Mouse (Mus musculus) embryonic stem cell, embryonic (primary cell): Measurements from ENCODE around the gene Klkb1.

Source experiments
- CTCF ChIA-PET, 4 experiments: fragments of 300-600 bp in 2 of 4; fragments of 350-600 bp in 2 of 4; sonication (Branson Sonifier 250); formaldehyde crosslinking; loops; one replicate each; lab custom pipeline; 2022; ENCODE audit warnings: inconsistent platforms in 2 of 4; lab: Charles Lee
- POLR2A ChIA-PET, 4 experiments: fragments of 300-600 bp in 2 of 4; fragments of 350-600 bp in 2 of 4; sonication (Branson Sonifier 250); formaldehyde crosslinking; loops; one replicate each; lab custom pipeline; 2022; ENCODE audit warnings: antibody characterized with exemption in 4 of 4, inconsistent platforms in 1 of 4; lab: Charles Lee

Gene Klkb1

GRCm38 (mm10) chr8:45281630-45282029, 13.0 kb downstream of the Klkb1 start:
- ChIA-PET POLR2A (no interaction called here), CTCF (interaction anchor here in 1 of 4 experiments (0.6 kb wide), 1 partner anchor 14 kb away, joined by 3 read pairs; no protein-coding TSS in a partner anchor)

GRCm38 (mm10) chr8:45277453-45277852, 17.2 kb downstream of the Klkb1 start:
- ChIA-PET POLR2A (no interaction called here), CTCF (no interaction called here)

- ChIA-PET CTCF (no interaction called here), POLR2A (no interaction called here)
Measured at GRCm38 (mm10) chr8:45274317-45274716, 20.3 kb downstream of the Klkb1 start.

GRCm38 (mm10) chr8:45269056-45269455, 25.6 kb downstream of the Klkb1 start:
- ChIA-PET POLR2A (no interaction called here), CTCF (interaction anchor here in 1 of 4 experiments (0.9 kb wide), 1 partner anchor 336 kb away, joined by 3 read pairs; no protein-coding TSS in a partner anchor)

- POLR2A ChIA-PET: no interaction called here
- CTCF ChIA-PET: interaction anchor here in 1 of 4 experiments (0.7 to 0.9 kb wide), 2 partner anchors 13 to 337 kb away, joined by 3 read pairs; no protein-coding TSS in a partner anchor
Measured at GRCm38 (mm10) chr8:45268485-45268884, 26.2 kb downstream of the Klkb1 start.

GRCm38 (mm10) chr8:45267611-45268391, 26.9 kb downstream of the Klkb1 start:
- ChIA-PET POLR2A (no interaction called here), CTCF (interaction anchor here in 1 of 4 experiments (0.7 kb wide), 1 partner anchor 14 kb away, joined by 3 read pairs; no protein-coding TSS in a partner anchor)

- CTCF ChIA-PET: interaction anchor here in 1 of 4 experiments (0.5 kb wide), 1 partner anchor 231 kb away, joined by 3 read pairs; no protein-coding TSS in a partner anchor
- POLR2A ChIA-PET: no interaction called here
Measured at GRCm38 (mm10) chr8:45266993-45267392, 27.7 kb downstream of the Klkb1 start.

GRCm38 (mm10) chr8:45264918-45265317, 29.7 kb downstream of the Klkb1 start:
- ChIA-PET CTCF (no interaction called here), POLR2A (no interaction called here)

GRCm38 (mm10) chr8:45262851-45263250, 31.8 kb downstream of the Klkb1 start:
- CTCF ChIA-PET: no interaction called here

GRCm38 (mm10) chr8:45261920-45262319, 32.7 kb downstream of the Klkb1 start, which contains the start of gene F11:
Gene F11, minus strand, starts transcription at chr8:45262031.
- ChIA-PET POLR2A (no interaction called here), CTCF (no interaction called here)

More at GRCm38 (mm10) chr8:45262851-45263250, 31.8 kb downstream of the Klkb1 start:
- POLR2A ChIA-PET: no interaction called here

GRCm38 (mm10) chr8:45258421-45258820, 36.2 kb downstream of the Klkb1 start:
- ChIA-PET CTCF (interaction anchor here in 1 of 4 experiments (0.6 kb wide), 1 partner anchor 185 kb away, joined by 3 read pairs; no protein-coding TSS in a partner anchor), POLR2A (no interaction called here)

GRCm38 (mm10) chr8:45255040-45255439, 39.6 kb downstream of the Klkb1 start:
- POLR2A ChIA-PET: interaction anchor here in 2 of 4 experiments (0.6 kb wide), 3 partner anchors 187 to 201 kb away, joined by 3 to 4 read pairs (median 3); no protein-coding TSS in a partner anchor
- CTCF ChIA-PET: interaction anchor here in 1 of 4 experiments (0.6 kb wide), 1 partner anchor 143 kb away, joined by 7 read pairs; no protein-coding TSS in a partner anchor

- CTCF ChIA-PET: interaction anchor here in 2 of 4 experiments (0.6 to 1.1 kb wide), 2 partner anchors 18 to 142 kb away, joined by 3 to 7 read pairs; no protein-coding TSS in a partner anchor
- POLR2A ChIA-PET: interaction anchor here in 2 of 4 experiments (0.6 kb wide), 4 partner anchors 186 to 200 kb away, joined by 3 to 4 read pairs (median 3); no protein-coding TSS in a partner anchor
Measured at GRCm38 (mm10) chr8:45254194-45254842, 40.3 kb downstream of the Klkb1 start.

GRCm38 (mm10) chr8:45253586-45253985, 41.1 kb downstream of the Klkb1 start:
- ChIA-PET CTCF (interaction anchor here in 1 of 4 experiments (1.1 kb wide), 1 partner anchor 17 kb away, joined by 3 read pairs; no protein-coding TSS in a partner anchor), POLR2A (interaction anchor here in 1 of 4 experiments (0.6 kb wide), 1 partner anchor 189 kb away, joined by 3 read pairs; no protein-coding TSS in a partner anchor)

- CTCF ChIA-PET: no interaction called here
- POLR2A ChIA-PET: no interaction called here
Measured at GRCm38 (mm10) chr8:45253111-45253510, 41.5 kb downstream of the Klkb1 start.

GRCm38 (mm10) chr8:45246307-45246706, 48.4 kb downstream of the Klkb1 start:
- ChIA-PET POLR2A (no interaction called here), CTCF (interaction anchor here in 2 of 4 experiments (0.7 to 1.7 kb wide), 3 partner anchors 10 to 99 kb away, joined by 3 to 9 read pairs (median 8); no protein-coding TSS in a partner anchor)

- ChIA-PET POLR2A (interaction anchor here in 1 of 4 experiments (1.2 kb wide), 1 partner anchor 184 kb away, joined by 3 read pairs; no protein-coding TSS in a partner anchor), CTCF (interaction anchor here in 3 of 4 experiments (1.0 to 5.9 kb wide), 5 partner anchors 106 to 184 kb away, joined by 3 to 206 read pairs (median 34); partner anchors contain the start of gene Mtnr1a (in 3 of the 3))
Measured at GRCm38 (mm10) chr8:45239363-45239762, 55.3 kb downstream of the Klkb1 start.

- CTCF ChIA-PET: interaction anchor here (0.6 to 5.9 kb wide), 8 partner anchors 107 to 535 kb away, joined by 3 to 206 read pairs (median 34); partner anchors contain the start of gene Mtnr1a (in 3 of the 4)
- POLR2A ChIA-PET: interaction anchor here in 2 of 4 experiments (1.2 kb wide), 2 partner anchors 169 to 183 kb away, joined by 3 read pairs; partner anchors contain the start of gene Mtnr1a (in 1 of the 2)
Measured at GRCm38 (mm10) chr8:45238282-45238681, 56.4 kb downstream of the Klkb1 start.
